Mouse (Mus musculus): ENCODE data around the gene Lamc3.

- TF ChIP-seq CTCF (IDR thresholded peaks at IDR 0.05; ENCODE audit: control insufficient read depth, insufficient read depth, insufficient replicate concordance, low read depth, low read length) (no peak), POLR2A (IDR thresholded peaks at IDR 0.05; ENCODE audit: control insufficient read depth, low read depth, low read length) (no peak)
Observed at GRCm38 (mm10) chr2:31953687-31954086, 66.6 kb downstream of the Lamc3 start.

All from testis, adult 2 months (tissue).